Mouse (Mus musculus): ENCODE measurements around the gene Tars2. TPM values are rescaled to one million over a fixed set of nuclear protein-coding genes. Genes with fewer than 3 reads are reported as not detected.
A peak's percentile ranks its signal among the peaks of the same experiment; 100 is the strongest.

The Tars2 gene
- polyA plus RNA-seq, 1 experiment from 2014 or later = 40.1 TPM

DNA sequence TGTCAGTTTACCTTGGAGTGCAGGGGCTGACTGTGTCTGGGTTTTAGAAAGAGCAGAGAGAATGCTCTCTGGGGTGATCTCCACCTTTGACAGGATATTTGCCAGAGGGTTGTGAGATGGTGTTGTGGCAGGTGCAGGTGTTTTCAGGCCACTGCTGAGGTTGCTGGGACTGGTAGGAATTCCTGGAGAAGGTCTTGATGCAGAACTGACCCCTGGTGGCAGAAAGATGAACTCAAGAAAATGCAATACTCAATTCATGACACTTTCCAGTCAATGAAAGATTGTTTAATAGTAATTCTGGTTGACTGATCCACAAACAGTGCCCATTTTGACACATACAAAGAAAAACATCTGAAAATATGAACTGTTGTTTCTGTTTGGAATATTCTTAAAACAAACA, 12.0 kb upstream of the Tars2 start:
- Histone ChIP-seq H3K9ac (ENCODE audit: low read depth, low read length) (no peak overlapping the region), H3K27me3 (replicated peaks; ENCODE audit: control insufficient read depth, insufficient read depth, low read length) (no peaks in the 10 kb centered on the region), H3K4me1 (ENCODE audit: control insufficient read depth, insufficient read depth, low read length) (no peaks in the 10 kb centered on the region), H3K36me3 (ENCODE audit: control insufficient read depth, insufficient read depth, low read length) (peaks cover 81% of the 10 kb centered on the region), H3K9me3 (ENCODE audit: control insufficient read depth, low read length) (no peaks in the 10 kb centered on the region), H3K4me2 (ENCODE audit: low read depth, low read length) (no peak overlapping the region), H3K27ac (replicated peaks; ENCODE audit: low read depth, low read length) (no peak overlapping the region), H3K4me3 (ENCODE audit: low read depth, low read length) (no peak overlapping the region)
- DNase-seq (ENCODE audit: low spot score) (peak; percentile 25), ATAC-seq (ENCODE audit: low read depth) (no peak)

DNA sequence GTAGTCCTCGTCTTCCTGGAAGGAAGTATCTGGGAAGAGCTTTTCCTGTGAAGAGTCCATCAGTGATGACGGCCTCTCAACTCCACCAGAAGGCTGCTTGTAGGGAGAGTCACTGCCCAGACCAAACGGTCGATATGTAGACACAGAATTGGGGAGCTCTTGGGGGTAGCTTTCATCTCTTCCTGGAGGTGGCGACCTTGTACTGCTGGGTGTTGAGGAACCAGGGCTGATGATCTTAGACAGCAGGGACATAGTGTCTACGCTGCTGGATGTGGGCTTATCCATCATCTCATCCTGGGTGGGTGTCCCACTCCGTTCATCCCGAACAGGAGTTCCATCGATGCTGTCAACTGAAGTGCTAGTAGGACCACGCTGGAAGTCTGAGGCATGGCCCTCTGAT, 5.5 kb upstream of the Tars2 start:
- no peak overlapping the region for H3K4me3 ChIP-seq (ENCODE audit: low read depth, low read length)
- no peak overlapping the region for H3K27ac ChIP-seq (replicated peaks; ENCODE audit: low read depth, low read length)
- peaks cover 79% of the 10 kb centered on the region for H3K36me3 ChIP-seq (ENCODE audit: control insufficient read depth, insufficient read depth, low read length)
- no peak overlapping the region for H3K4me2 ChIP-seq (ENCODE audit: low read depth, low read length)
- ATAC-seq (ENCODE audit: low read depth) (no peak), DNase-seq (ENCODE audit: low spot score) (no peak)
- no peak overlapping the region for H3K9ac ChIP-seq (ENCODE audit: low read depth, low read length)
- H3K27me3 ChIP-seq (replicated peaks; ENCODE audit: control insufficient read depth, insufficient read depth, low read length) = no peaks in the 10 kb centered on the region
- no peaks in the 10 kb centered on the region for H3K9me3 ChIP-seq (ENCODE audit: control insufficient read depth, low read length)
- H3K4me1 ChIP-seq (ENCODE audit: control insufficient read depth, insufficient read depth, low read length) = no peaks in the 10 kb centered on the region
- WGBS = 93% methylated on average over 10 of the region's 10 CpGs

DNA sequence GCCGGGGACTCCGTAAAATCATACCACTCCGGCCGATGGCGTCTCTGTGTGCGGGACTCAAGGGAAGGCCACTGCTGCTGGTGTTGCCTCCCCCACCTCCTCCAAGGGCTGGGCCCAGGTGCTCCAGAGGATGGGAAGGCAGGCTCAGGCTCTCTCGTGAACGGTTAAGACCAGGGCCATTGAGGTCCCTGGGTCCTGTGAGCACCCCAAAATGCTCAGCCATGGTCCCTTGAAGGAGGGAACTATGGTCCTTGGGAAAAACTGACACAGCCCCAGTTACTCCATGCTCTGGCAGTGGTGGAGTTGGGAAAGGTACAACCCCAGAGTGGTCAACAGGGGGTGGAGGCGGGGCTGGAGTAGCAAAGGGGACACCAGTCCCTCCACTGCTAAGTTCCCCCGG, 3.8 kb upstream of the Tars2 start:
- no peak overlapping the region for H3K9ac ChIP-seq (ENCODE audit: low read depth, low read length)
- H3K27me3 ChIP-seq (replicated peaks; ENCODE audit: control insufficient read depth, insufficient read depth, low read length) = no peaks in the 10 kb centered on the region
- ATAC-seq (ENCODE audit: low read depth) (no peak), DNase-seq (ENCODE audit: low spot score) (no peak)
- no peaks in the 10 kb centered on the region for H3K9me3 ChIP-seq (ENCODE audit: control insufficient read depth, low read length)
- H3K27ac ChIP-seq (replicated peaks; ENCODE audit: low read depth, low read length) = no peak overlapping the region
- no peak overlapping the region for H3K4me2 ChIP-seq (ENCODE audit: low read depth, low read length)
- WGBS = 80% methylated on average over 10 of the region's 10 CpGs
- no peak overlapping the region for H3K4me3 ChIP-seq (ENCODE audit: low read depth, low read length)
- H3K4me1 ChIP-seq (ENCODE audit: control insufficient read depth, insufficient read depth, low read length) = no peaks in the 10 kb centered on the region
- peaks cover 65% of the 10 kb centered on the region for H3K36me3 ChIP-seq (ENCODE audit: control insufficient read depth, insufficient read depth, low read length)

DNA sequence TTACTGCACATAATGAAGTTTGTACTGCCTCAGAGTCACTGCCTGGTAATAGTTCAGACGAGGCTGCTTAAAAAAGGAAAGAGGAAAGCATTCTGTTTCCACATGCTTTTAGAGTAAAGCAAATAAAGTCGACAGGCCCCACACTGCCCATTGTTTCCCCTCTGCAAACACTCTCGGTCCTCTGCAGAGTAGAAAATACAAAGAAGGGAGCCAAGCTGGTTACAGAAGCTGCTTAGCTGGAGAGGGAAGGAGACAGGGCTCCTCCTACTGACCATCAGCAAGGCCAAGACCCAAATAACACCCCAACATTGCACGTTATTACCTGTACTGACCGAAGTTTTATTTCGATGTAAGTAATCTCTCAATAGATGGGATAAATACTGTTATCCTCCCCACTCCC, 3.0 kb upstream of the Tars2 start:
- no peak overlapping the region for H3K4me3 ChIP-seq (ENCODE audit: low read depth, low read length)

DNA sequence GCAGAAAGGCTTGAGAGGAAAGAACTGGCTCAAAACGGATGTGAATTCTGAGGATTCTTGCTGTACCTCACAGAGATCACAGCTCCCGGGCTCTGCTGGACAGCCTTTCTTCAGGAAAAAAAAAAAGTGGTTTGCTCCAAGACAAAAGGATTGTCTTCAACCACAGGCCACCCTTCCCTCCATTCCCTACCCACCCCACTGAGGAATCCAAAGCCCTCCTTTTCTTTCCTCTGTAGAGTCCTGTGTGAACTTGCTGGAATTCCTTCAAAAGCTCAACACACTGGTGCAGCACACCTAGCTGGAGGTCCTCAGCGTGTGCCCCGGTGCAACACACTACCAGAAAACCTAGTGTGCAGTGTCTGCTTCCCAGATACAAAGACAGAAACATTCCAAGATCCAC, 1.8 kb upstream of the Tars2 start:
- no peak overlapping the region for H3K9ac ChIP-seq (ENCODE audit: low read depth, low read length)
- no peaks in the 10 kb centered on the region for H3K9me3 ChIP-seq (ENCODE audit: control insufficient read depth, low read length)
- H3K27ac ChIP-seq (replicated peaks; ENCODE audit: low read depth, low read length) = no peak overlapping the region
- H3K27me3 ChIP-seq (replicated peaks; ENCODE audit: control insufficient read depth, insufficient read depth, low read length) = no peaks in the 10 kb centered on the region
- no peaks in the 10 kb centered on the region for H3K4me1 ChIP-seq (ENCODE audit: control insufficient read depth, insufficient read depth, low read length)
- H3K36me3 ChIP-seq (ENCODE audit: control insufficient read depth, insufficient read depth, low read length) = peaks cover 48% of the 10 kb centered on the region
- no peak overlapping the region for H3K4me2 ChIP-seq (ENCODE audit: low read depth, low read length)
- ATAC-seq (ENCODE audit: low read depth) = no peak
- WGBS = 74% methylated on average over 4 of the region's 4 CpGs
- DNase-seq (ENCODE audit: low spot score) = no peak
- no peak overlapping the region for H3K4me3 ChIP-seq (ENCODE audit: low read depth, low read length)

More for the DNA sequence above, 3.0 kb upstream of the Tars2 start:
- ATAC-seq (ENCODE audit: low read depth) (no peak), DNase-seq (ENCODE audit: low spot score) (no peak)
- Histone ChIP-seq H3K4me2 (ENCODE audit: low read depth, low read length) (no peak overlapping the region), H3K36me3 (ENCODE audit: control insufficient read depth, insufficient read depth, low read length) (peaks cover 58% of the 10 kb centered on the region), H3K27me3 (replicated peaks; ENCODE audit: control insufficient read depth, insufficient read depth, low read length) (no peaks in the 10 kb centered on the region), H3K9ac (ENCODE audit: low read depth, low read length) (no peak overlapping the region), H3K4me1 (ENCODE audit: control insufficient read depth, insufficient read depth, low read length) (no peaks in the 10 kb centered on the region), H3K9me3 (ENCODE audit: control insufficient read depth, low read length) (no peaks in the 10 kb centered on the region), H3K27ac (replicated peaks; ENCODE audit: low read depth, low read length) (no peak overlapping the region)
- 58% methylated on average over 6 of the region's 6 CpGs for WGBS

DNA sequence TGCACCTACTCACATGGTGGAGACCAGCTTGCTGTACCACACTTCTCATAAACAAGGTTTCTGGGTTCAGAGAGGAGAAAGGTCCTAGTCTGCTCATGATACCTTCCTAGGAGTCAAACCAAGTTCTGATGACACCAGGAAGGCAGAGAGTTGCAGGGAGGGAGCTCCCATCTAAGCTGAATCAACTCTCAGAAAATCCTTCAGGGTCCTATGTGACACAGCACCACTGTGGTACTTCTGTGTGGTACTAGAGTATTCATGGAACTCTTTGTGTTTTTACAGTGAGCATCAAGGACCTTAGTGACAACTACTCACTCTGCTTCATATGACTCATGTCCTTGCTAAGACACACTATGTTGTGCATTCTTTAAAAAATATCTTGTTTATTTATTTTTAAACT, 650 bp upstream of the Tars2 start:
- ATAC-seq (ENCODE audit: low read depth) (no peak), DNase-seq (ENCODE audit: low spot score) (no peak)
- H3K27ac ChIP-seq (replicated peaks; ENCODE audit: low read depth, low read length) = no peak overlapping the region
- H3K36me3 ChIP-seq (ENCODE audit: control insufficient read depth, insufficient read depth, low read length) = peaks cover 37% of the 10 kb centered on the region
- no peak overlapping the region for H3K9ac ChIP-seq (ENCODE audit: low read depth, low read length)
- H3K4me3 ChIP-seq (ENCODE audit: low read depth, low read length) = no peak overlapping the region
- H3K4me2 ChIP-seq (ENCODE audit: low read depth, low read length) = no peak overlapping the region
- no peaks in the 10 kb centered on the region for H3K4me1 ChIP-seq (ENCODE audit: control insufficient read depth, insufficient read depth, low read length)
- no peaks in the 10 kb centered on the region for H3K27me3 ChIP-seq (replicated peaks; ENCODE audit: control insufficient read depth, insufficient read depth, low read length)
- H3K9me3 ChIP-seq (ENCODE audit: control insufficient read depth, low read length) = no peaks in the 10 kb centered on the region

DNA sequence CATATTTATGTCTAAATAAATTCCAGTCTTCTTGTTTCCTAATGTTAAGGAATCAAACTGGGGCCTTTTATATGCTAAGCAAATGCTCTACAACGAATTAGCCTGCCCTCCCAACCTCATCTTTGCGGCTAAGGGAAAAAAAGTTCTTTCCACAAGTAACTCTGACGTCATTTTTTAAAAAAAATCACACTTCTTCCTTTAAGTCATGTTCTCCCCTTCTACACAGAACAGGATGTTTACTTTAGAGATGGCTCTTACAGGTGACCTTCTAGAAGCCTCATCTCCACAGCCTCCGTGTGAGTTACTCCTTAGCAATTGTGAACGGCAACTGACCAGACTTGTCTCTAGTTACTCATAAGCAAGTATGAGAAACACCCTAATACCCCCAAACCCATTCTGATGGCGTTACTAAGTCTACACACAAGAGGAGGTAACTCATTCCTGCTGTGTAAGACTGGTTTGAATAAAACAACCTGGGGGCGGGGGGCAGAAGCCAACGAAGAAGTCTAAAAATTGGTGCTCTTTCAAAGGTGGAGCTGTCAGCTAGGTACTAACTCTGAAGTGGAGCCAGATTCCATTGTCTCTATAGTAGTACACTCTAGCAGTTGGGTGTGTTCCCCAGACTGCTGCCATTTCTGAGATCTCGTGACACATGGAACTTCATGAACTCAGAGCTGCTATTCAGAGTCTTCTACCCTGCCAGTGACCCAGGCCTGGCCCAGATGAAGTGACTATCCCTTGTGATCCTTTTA, 1.4 kb downstream of the Tars2 start:
- Histone ChIP-seq H3K27ac (replicated peaks; ENCODE audit: low read depth, low read length) (no peak overlapping the region), H3K36me3 (ENCODE audit: control insufficient read depth, insufficient read depth, low read length) (peaks cover 17% of the 10 kb centered on the region), H3K4me2 (ENCODE audit: low read depth, low read length) (no peak overlapping the region), H3K9ac (ENCODE audit: low read depth, low read length) (no peak overlapping the region), H3K4me1 (ENCODE audit: control insufficient read depth, insufficient read depth, low read length) (no peaks in the 10 kb centered on the region; the same call in 1 of the 2 replicates), H3K9me3 (ENCODE audit: control insufficient read depth, low read length) (no peaks in the 10 kb centered on the region), H3K4me3 (ENCODE audit: low read depth, low read length) (no peak overlapping the region), H3K27me3 (replicated peaks; ENCODE audit: control insufficient read depth, insufficient read depth, low read length) (no peaks in the 10 kb centered on the region)
- ATAC-seq (ENCODE audit: low read depth) = no peak
- DNase-seq (ENCODE audit: low spot score) = no peak
- WGBS = 54% methylated on average over 9 of the region's 9 CpGs

DNA sequence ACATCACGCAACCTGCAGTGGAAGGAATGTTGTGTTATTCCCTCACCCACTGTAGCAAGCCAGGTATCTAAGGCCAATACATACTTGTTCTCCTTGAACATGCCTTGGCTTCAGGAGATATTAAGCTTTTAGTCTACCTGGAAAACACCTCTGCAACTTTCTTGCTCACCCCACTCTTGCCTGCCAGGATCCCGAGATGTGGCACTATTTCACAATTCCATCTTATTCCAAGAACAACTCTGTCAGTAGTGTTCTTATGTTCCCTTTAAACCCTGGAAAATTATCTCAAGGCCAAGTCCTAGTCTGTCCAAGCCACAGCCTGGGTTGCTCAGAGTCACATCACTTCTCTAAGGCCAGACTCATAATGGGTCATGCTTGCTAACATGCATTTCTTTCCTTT, 3.2 kb downstream of the Tars2 start:
- no peak for ATAC-seq (ENCODE audit: low read depth)
- H3K9ac ChIP-seq (ENCODE audit: low read depth, low read length) = no peak overlapping the region
- WGBS = 84% methylated on average over 2 of the region's 2 CpGs

More for the DNA sequence above, 3.2 kb downstream of the Tars2 start:
- no peaks in the 10 kb centered on the region; the same call in 1 of the 2 replicates for H3K4me1 ChIP-seq (ENCODE audit: control insufficient read depth, insufficient read depth, low read length)
- no peak overlapping the region for H3K27ac ChIP-seq (replicated peaks; ENCODE audit: low read depth, low read length)
- H3K9me3 ChIP-seq (ENCODE audit: control insufficient read depth, low read length) = no peaks in the 10 kb centered on the region
- no peak overlapping the region for H3K4me3 ChIP-seq (ENCODE audit: low read depth, low read length)
- H3K27me3 ChIP-seq (replicated peaks; ENCODE audit: control insufficient read depth, insufficient read depth, low read length) = no peaks in the 10 kb centered on the region
- H3K36me3 ChIP-seq (ENCODE audit: control insufficient read depth, insufficient read depth, low read length) = peaks cover 12% of the 10 kb centered on the region; the same call in 1 of the 2 replicates
- no peak overlapping the region for H3K4me2 ChIP-seq (ENCODE audit: low read depth, low read length)
- DNase-seq (ENCODE audit: low spot score) = no peak
